Mouse (Mus musculus) CH12.LX (cell line): Measurements from ENCODE around the gene Nxph1.

Source experiments
- CTCF ChIP-seq, 2 experiments: IDR thresholded peaks in 1 of 2; conservative IDR thresholded peaks in 1 of 2; 2 replicates each; pipeline ENCODE4 v1.5.1; 2011 to 2012; ENCODE audit warnings: low read depth in 2 of 2, low read length in 2 of 2, improper control_type of control experiment in 1 of 2, inconsistent platforms in 1 of 2, mild to moderate bottlenecking in 1 of 2, moderate library complexity in 1 of 2
- EP300 ChIP-seq: IDR thresholded peaks from 2 replicates; pipeline ENCODE4 v1.6.1; 2011; ENCODE audit warnings: low read length, improper control_type of control experiment
- POLR2A ChIP-seq: IDR thresholded peaks from 2 replicates; pipeline ENCODE4 v1.6.1; 2011; ENCODE audit warnings: low read depth, mild to moderate bottlenecking, improper control_type of control experiment, low read length
- SMC3 ChIP-seq: IDR thresholded peaks from 2 replicates; pipeline ENCODE4 v1.6.1; 2011; ENCODE audit warnings: low read depth, low read length, improper control_type of control experiment

DNA sequence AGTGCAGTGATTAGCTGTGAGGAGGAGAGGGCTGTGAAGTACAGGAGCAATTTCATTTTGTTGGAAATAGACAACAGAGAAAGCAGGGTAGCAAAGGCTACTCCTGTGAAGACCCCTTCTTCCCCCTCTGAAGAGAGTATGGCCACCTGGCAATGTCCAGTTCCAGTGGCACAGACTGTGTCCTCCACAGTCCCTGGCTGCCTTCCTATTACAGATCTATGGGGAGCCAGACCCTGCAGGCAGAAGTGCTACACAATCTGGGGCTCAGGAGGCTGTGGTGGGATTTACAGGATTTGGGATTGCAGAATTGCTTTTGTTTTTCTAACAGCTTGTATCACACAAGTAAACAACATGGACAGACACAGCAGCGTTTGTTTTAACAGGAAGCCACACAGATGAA is 94.2 kb downstream of the Nxph1 start:
- TF ChIP-seq EP300 (no peak), SMC3 (no peak), CTCF (conservative IDR thresholded peaks at IDR 0.05 in 1 of 2, IDR thresholded peaks at IDR 0.05 in 1 of 2; ENCODE audit: low read depth in 2 of 2, low read length in 2 of 2) (no peak), POLR2A (no peak)
